Mouse (Mus musculus): ENCODE results near the gene Sumo1. TPM values are rescaled to one million over a fixed set of nuclear protein-coding genes. Genes with fewer than 3 reads are reported as not detected.

The Sumo1 gene
- total RNA-seq, 2 experiments from 2014 or later: 124 to 128 TPM

DNA sequence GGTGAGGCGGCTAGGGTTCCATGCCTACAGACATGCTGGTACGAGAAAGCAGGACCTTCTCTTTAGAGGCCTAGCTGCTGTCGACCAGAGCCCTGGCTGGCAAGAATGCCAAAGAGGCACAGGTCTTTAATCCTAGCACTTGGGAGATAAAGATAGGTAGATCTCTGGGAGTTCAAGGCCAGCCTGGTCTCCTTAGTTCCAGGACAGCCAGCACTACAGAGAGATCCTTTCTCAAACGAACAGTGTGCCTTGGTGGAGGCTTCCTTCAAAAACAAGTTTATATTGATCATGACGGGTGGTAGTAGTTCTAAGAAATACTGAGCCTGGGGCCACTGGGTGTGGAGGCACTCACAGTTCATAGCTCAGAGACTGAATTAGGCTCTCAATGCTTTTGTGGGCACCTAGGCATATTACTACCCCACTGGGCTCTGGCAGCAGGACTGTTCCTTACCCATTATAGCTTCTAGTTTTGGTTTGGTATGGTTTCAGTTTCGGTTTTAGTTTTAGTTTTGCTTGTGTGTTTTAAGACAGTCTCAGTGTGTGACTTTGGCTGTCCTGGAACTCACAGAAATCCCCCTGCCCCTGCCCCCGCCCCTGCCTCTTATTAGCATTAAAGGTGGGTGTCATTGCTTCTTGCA is 62.4 kb downstream of the Sumo1 start:
- no peak for TF ChIP-seq CTCF (IDR thresholded peaks at IDR 0.05)
- intact Hi-C loops (cut with DNase I): no loop called here
- no peak overlapping the region for H3K27ac ChIP-seq

GRCm38 (mm10) chr1:59607071-59607470 is 63.6 kb downstream of the Sumo1 start:
- DNase-seq (ENCODE audit: extremely low spot score in 1 of 2, low spot score in 2 of 2): no peak
- intact Hi-C loops (cut with DNase I): no loop called here
- no peak overlapping the region for H3K4me3 ChIP-seq
- no peak for TF ChIP-seq CTCF (IDR thresholded peaks at IDR 0.05)
- H3K27ac ChIP-seq: no peak overlapping the region

More for the DNA sequence above, 62.4 kb downstream of the Sumo1 start:
- no peak overlapping the region for H3K4me3 ChIP-seq
- DNase-seq (ENCODE audit: extremely low spot score in 1 of 2, low spot score in 2 of 2): no peak

DNA sequence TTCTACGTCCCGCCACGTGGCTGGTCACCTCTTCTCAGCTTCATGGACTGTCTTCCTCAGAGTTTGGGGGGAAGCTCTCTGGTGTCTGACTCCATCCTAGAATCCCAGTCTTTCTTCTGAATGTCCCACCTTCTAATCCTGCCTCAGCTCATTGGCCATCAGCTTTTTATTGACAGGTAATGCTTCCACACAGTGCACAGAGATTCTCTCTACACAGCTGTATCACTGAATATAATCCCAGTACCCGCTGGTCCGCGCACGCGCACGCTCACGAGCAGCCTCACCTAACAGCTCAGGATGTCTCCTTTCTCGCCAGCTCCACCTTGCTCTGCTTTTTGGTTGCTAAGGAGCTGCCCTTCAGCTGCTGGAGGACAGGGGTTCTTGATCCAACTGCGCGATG is 64.2 kb downstream of the Sumo1 start:
- Histone ChIP-seq H3K27ac (no peak overlapping the region), H3K4me3 (no peak overlapping the region)
- DNase-seq (ENCODE audit: extremely low spot score in 1 of 2, low spot score in 2 of 2): no peak
- no peak for TF ChIP-seq CTCF (IDR thresholded peaks at IDR 0.05)
- intact Hi-C loops (cut with DNase I): no loop called here

DNA sequence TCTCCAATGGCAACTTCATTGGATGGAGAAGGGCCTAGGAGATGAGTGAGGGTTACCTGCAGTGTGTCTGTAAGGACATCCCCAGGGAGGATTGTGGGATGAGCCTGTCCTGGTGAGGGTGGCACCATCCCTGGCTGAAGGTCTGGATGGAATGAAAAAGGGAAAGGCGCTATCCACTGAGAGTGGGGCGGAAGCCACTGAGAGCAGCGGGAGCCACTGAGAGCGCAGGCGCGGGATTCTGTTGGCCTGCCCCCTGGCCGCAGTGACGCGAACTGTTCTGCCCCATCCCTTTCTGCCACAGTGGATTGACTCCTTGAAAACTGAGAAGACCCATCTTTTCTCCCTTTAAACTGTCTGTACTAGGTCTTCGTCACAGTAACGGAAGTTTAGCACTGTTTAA is 66.7 kb downstream of the Sumo1 start:
- DNase-seq (ENCODE audit: extremely low spot score in 1 of 2, low spot score in 2 of 2): no peak
- no peak overlapping the region for H3K27ac ChIP-seq
- intact Hi-C loops (cut with DNase I): no loop called here
- TF ChIP-seq CTCF (IDR thresholded peaks at IDR 0.05): no peak; the same call in 1 of the 2 replicates
- H3K4me3 ChIP-seq: no peak overlapping the region

GRCm38 (mm10) chr1:59603417-59603712 is 67.3 kb downstream of the Sumo1 start:
- Histone ChIP-seq H3K27ac (no peak overlapping the region), H3K4me3 (no peak overlapping the region)
- DNase-seq (ENCODE audit: extremely low spot score in 1 of 2, low spot score in 2 of 2): no peak
- no peak for TF ChIP-seq CTCF (IDR thresholded peaks at IDR 0.05)
- intact Hi-C loops (cut with DNase I): no loop called here

GRCm38 (mm10) chr1:59602531-59603416 is 67.9 kb downstream of the Sumo1 start:
- peak in 1 of 2 experiments; percentile 18 for DNase-seq (ENCODE audit: extremely low spot score in 1 of 2, low spot score in 2 of 2)
- Histone ChIP-seq H3K4me3 (no peak overlapping the region), H3K27ac (no peak overlapping the region)
- TF ChIP-seq CTCF (IDR thresholded peaks at IDR 0.05): no peak
- intact Hi-C loops (cut with DNase I): no loop called here

GRCm38 (mm10) chr1:59595609-59596008 is 75.0 kb downstream of the Sumo1 start:
- intact Hi-C loops (cut with DNase I): no loop called here
- Histone ChIP-seq H3K27ac (no peak overlapping the region), H3K4me3 (no peak overlapping the region)
- DNase-seq (ENCODE audit: extremely low spot score in 1 of 2, low spot score in 2 of 2): no peak
- TF ChIP-seq CTCF (IDR thresholded peaks at IDR 0.05): no peak

DNA sequence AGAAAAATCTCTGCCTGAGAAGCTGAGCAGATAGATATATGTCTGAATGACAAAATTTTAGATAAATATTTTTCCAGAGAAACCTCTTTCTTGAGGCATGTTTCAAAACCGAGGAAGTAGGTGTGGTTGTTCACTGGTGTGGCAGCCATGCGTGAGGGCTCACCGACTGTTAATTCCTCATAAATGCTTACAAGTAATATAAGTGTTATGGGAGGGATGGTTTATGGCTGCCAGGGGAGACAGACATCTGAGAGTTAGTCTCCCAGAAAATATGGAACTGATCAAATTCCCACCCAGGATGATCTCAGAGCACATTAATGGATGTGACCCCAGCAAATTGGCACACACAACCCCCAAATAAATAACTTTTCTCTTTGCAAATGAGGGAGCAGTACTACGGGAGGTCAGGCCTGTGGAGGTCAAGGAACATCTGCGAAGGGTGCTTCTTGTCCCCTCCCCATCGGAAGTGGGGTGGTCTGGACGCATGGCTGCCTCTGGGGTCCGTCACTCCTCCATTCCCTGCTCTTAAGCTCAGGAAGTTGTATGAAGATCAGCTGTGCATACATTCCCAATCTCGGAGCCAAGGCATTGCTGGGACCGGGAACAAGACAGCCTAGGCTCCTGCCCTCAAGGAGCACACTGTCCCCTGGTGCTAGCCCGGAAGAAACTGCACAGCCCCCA is 75.9 kb downstream of the Sumo1 start:
- Histone ChIP-seq H3K27ac (no peak overlapping the region), H3K4me3 (no peak overlapping the region)
- intact Hi-C loops (cut with DNase I): no loop called here
- no peak for TF ChIP-seq CTCF (IDR thresholded peaks at IDR 0.05)
- DNase-seq (ENCODE audit: extremely low spot score in 1 of 2, low spot score in 2 of 2): no peak

GRCm38 (mm10) chr1:59593622-59594035 is 77.0 kb downstream of the Sumo1 start:
- intact Hi-C loops (cut with DNase I): no loop called here
- Histone ChIP-seq H3K4me3 (no peak overlapping the region), H3K27ac (no peak overlapping the region)
- DNase-seq (ENCODE audit: extremely low spot score in 1 of 2, low spot score in 2 of 2): no peak
- TF ChIP-seq CTCF (IDR thresholded peaks at IDR 0.05): no peak

DNA sequence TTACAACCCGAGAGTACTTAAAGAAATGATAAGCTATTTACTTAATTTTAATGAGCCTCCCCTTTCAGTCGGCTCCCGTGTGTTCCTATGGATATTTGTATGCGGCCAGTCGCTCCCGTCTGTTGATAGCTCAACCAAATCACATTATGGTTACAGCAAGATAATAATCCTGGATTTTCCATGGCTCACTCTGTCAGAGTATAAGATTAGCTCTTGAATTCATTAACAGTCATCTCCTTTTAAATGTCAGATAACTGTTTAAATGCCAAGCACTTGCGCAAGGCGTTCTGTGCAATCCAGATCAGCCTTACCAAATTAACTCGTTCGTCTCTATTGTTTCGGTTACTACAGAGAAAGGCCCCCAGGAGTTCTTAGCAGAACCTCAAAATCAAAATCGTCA is 77.8 kb downstream of the Sumo1 start:
- no peak for TF ChIP-seq CTCF (IDR thresholded peaks at IDR 0.05)
- no peak for DNase-seq (ENCODE audit: extremely low spot score in 1 of 2, low spot score in 2 of 2)
- Histone ChIP-seq H3K4me3 (no peak overlapping the region), H3K27ac (no peak overlapping the region)
- intact Hi-C loops (cut with DNase I): no loop called here

- H3K4me3 ChIP-seq: no peak overlapping the region
- no peak for TF ChIP-seq CTCF (IDR thresholded peaks at IDR 0.05)
- no peak overlapping the region for H3K27ac ChIP-seq
- DNase-seq (ENCODE audit: extremely low spot score in 1 of 2, low spot score in 2 of 2): peak; percentile 32 to 41
- intact Hi-C loops (cut with DNase I): no loop called here
These were observed 78.3 kb downstream of the Sumo1 start for GRCm38 (mm10) chr1:59592359-59592758.

DNA sequence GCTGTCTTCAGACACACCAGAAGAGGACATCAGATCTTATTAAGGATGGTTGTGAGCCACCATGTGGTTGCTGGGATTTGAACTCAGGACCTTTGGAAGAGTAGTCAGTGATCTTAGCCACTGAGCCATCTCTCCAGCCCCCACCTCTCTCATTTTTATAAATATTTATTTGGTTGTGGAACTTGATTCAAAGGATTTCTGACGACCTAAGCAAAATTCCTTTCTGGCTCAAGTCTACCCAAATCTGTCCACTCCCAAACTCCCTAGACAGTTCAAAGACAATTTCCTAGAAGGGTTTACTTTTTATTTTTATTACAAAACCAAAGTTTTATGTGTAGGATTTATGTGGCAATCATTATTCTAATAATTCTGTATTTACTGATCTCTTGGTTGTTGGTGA is 81.4 kb downstream of the Sumo1 start:
- Histone ChIP-seq H3K27ac (no peak overlapping the region), H3K4me3 (no peak overlapping the region)
- TF ChIP-seq CTCF (IDR thresholded peaks at IDR 0.05): no peak
- no peak for DNase-seq (ENCODE audit: extremely low spot score in 1 of 2, low spot score in 2 of 2)
- intact Hi-C loops (cut with DNase I): no loop called here

Measured in left cerebral cortex, adult 2 months (tissue).